Mouse (Mus musculus): ENCODE measurements around the gene Stim1.

DNA sequence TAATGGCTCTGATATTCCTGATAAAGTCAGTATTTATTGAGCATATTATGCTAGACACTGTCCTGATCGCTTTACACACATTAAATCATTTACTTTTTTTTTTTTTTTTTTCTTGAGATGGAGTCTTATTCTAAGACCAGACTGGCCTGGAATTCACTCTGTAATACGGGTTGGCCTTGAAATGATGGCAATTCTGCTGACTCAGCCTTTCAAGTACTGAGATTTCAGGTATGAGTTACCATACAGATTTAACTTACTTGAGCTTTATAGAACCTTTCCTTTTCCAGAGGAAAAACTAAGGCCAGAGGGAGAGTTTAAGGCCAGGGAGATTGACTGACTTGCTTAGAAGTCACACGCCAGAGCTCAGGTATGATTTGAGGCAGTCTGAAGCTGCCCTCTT, 11.0 kb upstream of the Stim1 start:
- TF ChIP-seq CTCF (conservative IDR thresholded peaks at IDR 0.05; ENCODE audit: insufficient read depth, insufficient read length, low read depth, low read length): no peak
- TF ChIP-seq POLR2A (IDR thresholded peaks at IDR 0.05; ENCODE audit: low read depth, low read length): no peak
